31 mouse cellular contexts compared by ENCODE assay signal in genomic region chr4:131163782-131164315, GRCm38 (mm10).
DNase-seq lines count a peak whose midpoint lies in the region; ATAC-seq and TF ChIP-seq lines count a peak whose summit lies in the region.
"Had no signal": no experiment of that assay in that cellular context is flagged by ENCODE, and none has a peak within 500 bp of the region (broad histone marks: within the 10 kb centered on the region; RNA-seq: fewer than 3 reads in every experiment).

No protein-coding gene starts in this region.

- no peak for ATAC-seq in hindbrain, embryonic 15.5 days (ENCODE audit: low FRiP score, low read depth)
- ATAC-seq in hindbrain, embryonic 13.5 days (ENCODE audit: low FRiP score) = no peak
- ATAC-seq in limb, embryonic 14.5 days (ENCODE audit: low FRiP score, low read depth) = no peak
- ATAC-seq in kidney, embryonic 16.5 days (ENCODE audit: low FRiP score, low TSS enrichment) = no peak
- ATAC-seq: hindbrain, postnatal 0 days; intestine, embryonic 15.5 days had no signal

- peak; percentile 46 for DNase-seq in embryo, embryonic 10 days (ENCODE audit: low spot score)
- DNase-seq in embryo, embryonic 9.5 days (ENCODE audit: extremely low spot score) = no peak
- peak; percentile 19 for DNase-seq in Muller cell, postnatal 12 days (ENCODE audit: inconsistent ontology term)
- peak; percentile 18 for DNase-seq in limb, embryonic 14.5 days (ENCODE audit: low spot score)
- DNase-seq in heart, adult 8-10 months (ENCODE audit: low spot score) = no peak
- DNase-seq: adrenal gland, adult 8-10 months; cerebellum, adult 8-10 months; cerebellum, postnatal 25 days; gastrocnemius, postnatal 14 days; heart, postnatal 4 days; kidney, adult 2 months; layer of hippocampus, postnatal 36 days; left cerebral cortex, postnatal 4 days; lung, embryonic 14.5 days; lung, postnatal 14 days; right cerebral cortex, adult 18-20 months; right cerebral cortex, postnatal 4 days; thymus, adult 18-20 months; thymus, postnatal 25 days had no signal

- no peak for TF ChIP-seq POLR2A in limb, embryonic 14.5 days (IDR thresholded peaks at IDR 0.05; ENCODE audit: borderline replicate concordance, extremely low read depth, insufficient read depth, insufficient read length)

- H3K36me3 ChIP-seq in hindbrain, embryonic 15.5 days = no peaks in the 10 kb centered on the region
- no peaks in the 10 kb centered on the region for H3K36me3 ChIP-seq in hindbrain, embryonic 13.5 days
- no peaks in the 10 kb centered on the region for H3K36me3 ChIP-seq in limb, embryonic 14.5 days (ENCODE audit: control insufficient read depth, insufficient read depth, low read length)
- no peaks in the 10 kb centered on the region for H3K36me3 ChIP-seq in kidney, embryonic 16.5 days (ENCODE audit: insufficient read depth, low read length)
- H3K36me3 ChIP-seq: embryonic facial prominence, embryonic 10.5 days; embryonic facial prominence, embryonic 15.5 days; intestine, embryonic 15.5 days; liver, embryonic 15.5 days; neural tube, embryonic 15.5 days had no signal

- H3K4me2 ChIP-seq in hindbrain, embryonic 15.5 days = no peak overlapping the region
- no peak overlapping the region for H3K4me2 ChIP-seq in hindbrain, embryonic 13.5 days
- no peak overlapping the region for H3K4me2 ChIP-seq in limb, embryonic 14.5 days (replicated peaks; ENCODE audit: low read depth, low read length, severe bottlenecking)
- no peak overlapping the region for H3K4me2 ChIP-seq in kidney, embryonic 16.5 days (replicated peaks; ENCODE audit: low read depth, low read length)
- H3K4me2 ChIP-seq: embryonic facial prominence, embryonic 15.5 days; heart, embryonic 11.5 days; intestine, embryonic 15.5 days; liver, embryonic 15.5 days; lung, embryonic 14.5 days; neural tube, embryonic 15.5 days had no signal

- H3K4me3 ChIP-seq in hindbrain, embryonic 15.5 days = no peak overlapping the region
- H3K4me3 ChIP-seq in hindbrain, embryonic 13.5 days = no peak overlapping the region
- H3K4me3 ChIP-seq in limb, embryonic 14.5 days (replicated peaks; ENCODE audit: low read length) = no peak overlapping the region
- H3K4me3 ChIP-seq in kidney, embryonic 16.5 days (ENCODE audit: low read length) = no peak overlapping the region
- H3K4me3 ChIP-seq: embryonic facial prominence, embryonic 10.5 days; embryonic facial prominence, embryonic 15.5 days; intestine, embryonic 15.5 days; liver, embryonic 15.5 days; neural tube, embryonic 15.5 days had no signal

- no peaks in the 10 kb centered on the region for H3K9me3 ChIP-seq in hindbrain, embryonic 15.5 days
- no peaks in the 10 kb centered on the region for H3K9me3 ChIP-seq in hindbrain, embryonic 13.5 days
- no peaks in the 10 kb centered on the region for H3K9me3 ChIP-seq in limb, embryonic 14.5 days (ENCODE audit: control insufficient read depth, low read length)
- H3K9me3 ChIP-seq in kidney, embryonic 16.5 days (ENCODE audit: low read length) = no peaks in the 10 kb centered on the region
- H3K9me3 ChIP-seq: embryonic facial prominence, embryonic 10.5 days; embryonic facial prominence, embryonic 15.5 days; intestine, embryonic 15.5 days; liver, embryonic 15.5 days; neural tube, embryonic 15.5 days had no signal

- 0 out of 2 replicates have a peak overlapping the region, but pooled peaks have one; percentile 21 for H3K27ac ChIP-seq in hindbrain, embryonic 15.5 days (replicated peaks)
- H3K27ac ChIP-seq in hindbrain, embryonic 13.5 days = no peak overlapping the region
- no peak overlapping the region for H3K27ac ChIP-seq in limb, embryonic 14.5 days (replicated peaks; ENCODE audit: low read depth, low read length)
- H3K27ac ChIP-seq in kidney, embryonic 16.5 days (ENCODE audit: low read length) = no peak overlapping the region
- H3K27ac ChIP-seq: embryonic facial prominence, embryonic 10.5 days; embryonic facial prominence, embryonic 15.5 days; hindbrain, postnatal 0 days; intestine, embryonic 15.5 days; kidney, postnatal 0 days; liver, embryonic 15.5 days; neural tube, embryonic 15.5 days; stomach, postnatal 0 days had no signal

- H3K27me3 ChIP-seq in hindbrain, embryonic 15.5 days = no peaks in the 10 kb centered on the region
- peaks cover 8% of the 10 kb centered on the region; the same call in 1 of the 2 replicates for H3K27me3 ChIP-seq in hindbrain, embryonic 13.5 days
- no peaks in the 10 kb centered on the region for H3K27me3 ChIP-seq in limb, embryonic 14.5 days (ENCODE audit: control insufficient read depth, insufficient read depth, low read length)
- H3K27me3 ChIP-seq in kidney, embryonic 16.5 days (ENCODE audit: insufficient read depth, low read length) = no peaks in the 10 kb centered on the region
- H3K27me3 ChIP-seq: embryonic facial prominence, embryonic 15.5 days; intestine, embryonic 15.5 days; liver, embryonic 15.5 days had no signal

- peaks cover 27% of the 10 kb centered on the region for H3K4me1 ChIP-seq in hindbrain, embryonic 15.5 days (replicated peaks)
- H3K4me1 ChIP-seq in hindbrain, embryonic 13.5 days (replicated peaks) = peaks cover 41% of the 10 kb centered on the region
- peaks cover 5% of the 10 kb centered on the region; the same call in 1 of the 2 replicates for H3K4me1 ChIP-seq in limb, embryonic 14.5 days (ENCODE audit: control insufficient read depth, insufficient read depth, low read length)
- H3K4me1 ChIP-seq in kidney, embryonic 16.5 days (ENCODE audit: insufficient read depth, low read length) = no peaks in the 10 kb centered on the region
- H3K4me1 ChIP-seq: intestine, embryonic 15.5 days; liver, embryonic 15.5 days had no signal

- no peak overlapping the region for H3K9ac ChIP-seq in hindbrain, embryonic 15.5 days
- H3K9ac ChIP-seq in hindbrain, embryonic 13.5 days = no peak overlapping the region
- H3K9ac ChIP-seq in limb, embryonic 14.5 days (ENCODE audit: low read depth, low read length, severe bottlenecking) = no peak overlapping the region
- no peak overlapping the region for H3K9ac ChIP-seq in kidney, embryonic 16.5 days (replicated peaks; ENCODE audit: low read length)
- H3K9ac ChIP-seq: embryonic facial prominence, embryonic 15.5 days; intestine, embryonic 15.5 days; liver, embryonic 15.5 days; lung, embryonic 14.5 days; neural tube, embryonic 15.5 days had no signal

- WGBS in hindbrain, embryonic 15.5 days = 15% methylated on average over 7 of the region's 7 CpGs
- WGBS in hindbrain, embryonic 13.5 days = 24% methylated on average over 7 of the region's 7 CpGs
- 28% methylated on average over 7 of the region's 7 CpGs for WGBS in limb, embryonic 14.5 days
- 31% methylated on average over 7 of the region's 7 CpGs for WGBS in kidney, embryonic 16.5 days

Comparison
In these comparisons a context has a peak if more than half of its experiments do, and no peak if none do; other contexts are left out.
1. DNase-seq: peak in embryo, embryonic 10 days (single experiment), Muller cell, postnatal 12 days (single experiment) and limb, embryonic 14.5 days (single experiment); none in embryo, embryonic 9.5 days (single experiment) and heart, adult 8-10 months (single experiment).